ENCODE assay signal across 8 mouse cellular contexts in the genomic region with DNA sequence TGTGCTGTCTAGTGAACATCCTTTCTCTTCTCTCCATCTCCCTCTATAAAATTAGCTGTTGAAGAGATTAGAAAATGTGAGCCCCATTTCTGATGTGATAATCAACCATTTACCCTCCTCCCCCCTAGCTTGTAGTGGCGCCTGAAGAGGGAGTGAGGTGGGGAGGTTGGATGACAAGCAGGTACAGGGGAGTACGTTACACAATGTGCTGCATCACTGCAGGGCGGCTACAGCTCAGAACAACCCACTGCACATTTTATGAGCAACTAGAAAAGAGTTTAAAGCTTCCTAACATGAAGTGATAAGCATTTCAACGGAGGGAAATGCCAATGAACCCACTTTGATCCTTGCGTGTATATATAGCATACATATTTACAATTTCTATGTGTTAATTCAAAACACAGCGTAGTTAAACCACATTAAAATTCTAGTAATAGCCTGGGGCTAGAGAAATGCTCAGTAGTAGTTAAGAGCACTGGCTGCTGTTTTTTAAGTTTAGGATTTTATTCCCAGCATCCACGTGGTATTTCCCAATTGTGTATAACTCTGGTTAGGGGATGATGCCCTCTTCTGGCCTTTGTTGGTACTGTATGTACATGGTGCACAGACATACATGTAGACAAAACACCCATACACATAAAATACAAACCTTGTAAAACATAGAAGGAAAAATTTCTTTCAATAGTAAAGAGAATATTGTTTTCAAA. TPM values are rescaled to one million over a fixed set of nuclear protein-coding genes. Genes with fewer than 3 reads are reported as not detected.
A peak's percentile ranks its signal among the peaks of the same experiment; 100 is the strongest.
DNase-seq lines count a peak whose midpoint lies in the region; ATAC-seq and TF ChIP-seq lines count a peak whose summit lies in the region.

No protein-coding gene starts in this region.

- peak; percentile 78 for TF ChIP-seq CTCF in gastrocnemius, adult 2 months (IDR thresholded peaks at IDR 0.05)

- H3K4me1 ChIP-seq in midbrain, embryonic 11.5 days (ENCODE audit: control insufficient read depth, insufficient read depth, low read length), result no peaks in the 10 kb centered on the region

- no peak overlapping the region for H3K9ac ChIP-seq in midbrain, embryonic 11.5 days (ENCODE audit: low read length)

- no peak overlapping the region for H3K27ac ChIP-seq in gastrocnemius, adult 2 months
- no peak overlapping the region for H3K27ac ChIP-seq in midbrain, embryonic 11.5 days (ENCODE audit: low read depth, low read length)

- no peak overlapping the region for H3K4me3 ChIP-seq in gastrocnemius, adult 2 months
- no peak overlapping the region for H3K4me3 ChIP-seq in midbrain, embryonic 11.5 days (ENCODE audit: low read depth, low read length)

- ATAC-seq in midbrain, embryonic 11.5 days (ENCODE audit: low FRiP score), result peak; percentile 61; the same call in 1 of the 2 replicates

- no peaks in the 10 kb centered on the region for H3K9me3 ChIP-seq in midbrain, embryonic 11.5 days (ENCODE audit: control insufficient read depth, low read length)

- no peaks in the 10 kb centered on the region for H3K36me3 ChIP-seq in midbrain, embryonic 11.5 days (ENCODE audit: control insufficient read depth, insufficient read depth, low read length)

- H3K27me3 ChIP-seq in midbrain, embryonic 11.5 days (ENCODE audit: control insufficient read depth, insufficient read depth, low read length), result no peaks in the 10 kb centered on the region

- 73% methylated on average over 7 of the region's 7 CpGs for whole genome bisulfite sequencing in midbrain, embryonic 11.5 days

- no peak overlapping the region for H3K4me2 ChIP-seq in midbrain, embryonic 11.5 days

- intact Hi-C loops in gastrocnemius, adult 2 months (cut with DNase I), result loop anchor here (1.0 kb wide), 1 partner anchor 439 kb away; no protein-coding TSS in a partner anchor

- DNase-seq in gastrocnemius, adult 2 months, result peak; percentile 36
- no peak for DNase-seq in gastrocnemius, postnatal 25 days
- peak; percentile 27 for DNase-seq in A20 (ENCODE audit: low read depth, low spot score)
- peak; percentile 69 for DNase-seq in brain, adult 2 months (ENCODE audit: low read depth, low spot score)
- peak; percentile 74 for DNase-seq in forelimb bud, embryonic 11.5 days (ENCODE audit: low read depth, low spot score)
- DNase-seq in layer of hippocampus, adult 11-12 months (ENCODE audit: low spot score), result peak; percentile 60
- peak; percentile 91 for DNase-seq in midbrain, embryonic 11.5 days (ENCODE audit: low spot score, missing footprints)
- peak; percentile 12 to 54 for DNase-seq in thymus, postnatal 10 days (ENCODE audit: low spot score in 2 of 2)

RNA-seq across cellular contexts. Expression of a gene that starts 7.6 kb away (rescaled TPM):
- 1 to 10 TPM; 2.7 to 9.3 TPM for total RNA-seq in gastrocnemius, adult 2 months (2021)
- total RNA-seq in gastrocnemius, postnatal 25 days (2021), result 1 to 10 TPM; 4.8 to 9.1 TPM
- polyA plus RNA-seq in midbrain, embryonic 11.5 days (2014; fragmentation: Nextera tagmentation; extraction: Ambion mirVana), result 0.30 and 0.45 TPM in 2 replicates
